Mouse (Mus musculus) CH12.LX (cell line): ENCODE measurements around the gene Gm10638. TPM values are rescaled to one million over a fixed set of nuclear protein-coding genes. Genes with fewer than 3 reads are reported as not detected.

Experiments used
- DNase-seq: peaks from one replicate; pipeline ENCODE4 v3.0.0-alpha.2; 2013; ENCODE audit errors: extremely low read depth
- H3K27ac ChIP-seq: 2 replicates; pipeline ENCODE4 v1.5.1; 2012; ENCODE audit warnings: low read depth, mild to moderate bottlenecking, control low read depth, moderate library complexity; ENCODE audit not compliant: insufficient read depth
- H3K27me3 ChIP-seq: replicated peaks from 2 replicates; pipeline ENCODE3; 2012; ENCODE audit warnings: inconsistent platforms
- H3K36me3 ChIP-seq, 2 experiments: replicated peaks in 1 of 2; 2 replicates each; pipeline versions ENCODE3 to v1.6.1; 2012; ENCODE audit warnings: inconsistent platforms in 1 of 2, low read length in 1 of 2, mild to moderate bottlenecking in 1 of 2, mixed read lengths in 1 of 2, moderate library complexity in 1 of 2; ENCODE audit not compliant: control insufficient read depth in 1 of 2, insufficient read depth in 1 of 2
- H3K4me1 ChIP-seq, 2 experiments: 2 replicates each; pipeline ENCODE4 v1.6.1; 2012; ENCODE audit warnings: inconsistent platforms in 1 of 2, moderate library complexity in 1 of 2; ENCODE audit not compliant: insufficient read depth in 2 of 2, control insufficient read depth in 1 of 2
- H3K4me2 ChIP-seq: 2 replicates; pipeline ENCODE4 v1.6.1; 2012; ENCODE audit warnings: low read depth, mild to moderate bottlenecking, control low read depth; ENCODE audit not compliant: poor library complexity, insufficient read depth, severe bottlenecking
- H3K4me3 ChIP-seq, 3 experiments: fragments of 150-350 bp in 1 of 3; sonication (generic) in 1 of 3; replicated peaks in 1 of 3; 2 replicates each; pipeline versions ENCODE3 to v1.5.1; 2011 to 2012; ENCODE audit warnings: low read depth in 2 of 3, low read length in 2 of 3, mild to moderate bottlenecking in 2 of 3, moderate library complexity in 2 of 3, control low read depth in 1 of 3, improper control_type of control experiment in 1 of 3, inconsistent platforms in 1 of 3, mixed read lengths in 1 of 3; ENCODE audit not compliant: poor library complexity in 1 of 3
- H3K79me2 ChIP-seq: replicated peaks from 2 replicates; pipeline ENCODE4 v1.6.1; 2012; ENCODE audit warnings: mild to moderate bottlenecking, moderate library complexity; ENCODE audit not compliant: control insufficient read depth, poor library complexity, insufficient read depth, severe bottlenecking; ENCODE audit errors: extremely low read depth
- H3K9ac ChIP-seq: 2 replicates; pipeline ENCODE4 v1.6.1; 2012; ENCODE audit warnings: low read depth, mild to moderate bottlenecking, control low read depth, moderate library complexity; ENCODE audit not compliant: insufficient read depth
- H3K9me3 ChIP-seq: replicated peaks from 2 replicates; pipeline ENCODE3; 2012; ENCODE audit warnings: low read length, inconsistent platforms, mixed read lengths
- CHD1 ChIP-seq: IDR thresholded peaks from 2 replicates; pipeline ENCODE4 v1.6.1; 2012; ENCODE audit warnings: low read depth, low read length, improper control_type of control experiment, inconsistent platforms
- E2F4 ChIP-seq: IDR thresholded peaks from 2 replicates; pipeline ENCODE4 v1.6.1; 2011; ENCODE audit warnings: low read depth, low read length, improper control_type of control experiment; ENCODE audit not compliant: insufficient replicate concordance
- ELF1 ChIP-seq: IDR thresholded peaks from 2 replicates; pipeline ENCODE4 v1.6.1; 2014; ENCODE audit warnings: low read depth, mild to moderate bottlenecking, inconsistent platforms, low read length, improper control_type of control experiment
- HCFC1 ChIP-seq: IDR thresholded peaks from 2 replicates; pipeline ENCODE4 v1.6.1; 2012; ENCODE audit warnings: low read depth, mild to moderate bottlenecking, inconsistent platforms, low read length, improper control_type of control experiment
- JUN ChIP-seq: IDR thresholded peaks from 2 replicates; pipeline ENCODE4 v1.6.1; 2011; ENCODE audit warnings: low read depth, mild to moderate bottlenecking, low read length, improper control_type of control experiment, moderate library complexity; ENCODE audit not compliant: insufficient read depth
- JUND ChIP-seq: conservative IDR thresholded peaks from 2 replicates; pipeline ENCODE4 v1.6.1; 2011; ENCODE audit warnings: low read depth, low read length, improper control_type of control experiment
- KAT2A ChIP-seq: IDR thresholded peaks from 2 replicates; pipeline ENCODE4 v1.6.1; 2012; ENCODE audit warnings: low read length, improper control_type of control experiment, inconsistent platforms; ENCODE audit not compliant: insufficient replicate concordance
- MAX ChIP-seq: IDR thresholded peaks from 2 replicates; pipeline ENCODE4 v1.6.1; 2011; ENCODE audit warnings: low read length, improper control_type of control experiment
- MEF2A ChIP-seq: IDR thresholded peaks from 2 replicates; pipeline ENCODE4 v1.6.1; 2014; ENCODE audit warnings: low read depth, mild to moderate bottlenecking, inconsistent platforms, low read length, improper control_type of control experiment, borderline replicate concordance
- MXI1 ChIP-seq: IDR thresholded peaks from 2 replicates; pipeline ENCODE4 v1.6.1; 2011; ENCODE audit warnings: mild to moderate bottlenecking, low read depth, low read length, improper control_type of control experiment
- NELFE ChIP-seq: IDR thresholded peaks from 2 replicates; pipeline ENCODE4 v1.6.1; 2011; ENCODE audit warnings: low read depth, low read length, improper control_type of control experiment
- NRF1 ChIP-seq: IDR thresholded peaks from 2 replicates; pipeline ENCODE4 v1.6.1; 2014; ENCODE audit warnings: low read depth, mild to moderate bottlenecking, inconsistent platforms, low read length, improper control_type of control experiment, moderate library complexity
- POLR2A ChIP-seq: IDR thresholded peaks from 2 replicates; pipeline ENCODE4 v1.6.1; 2011; ENCODE audit warnings: low read depth, mild to moderate bottlenecking, improper control_type of control experiment, low read length
- SIN3A ChIP-seq: IDR thresholded peaks from 2 replicates; pipeline ENCODE4 v1.6.1; 2012; ENCODE audit warnings: low read length, improper control_type of control experiment, inconsistent platforms
- UBTF ChIP-seq: IDR thresholded peaks from 2 replicates; pipeline ENCODE4 v1.6.1; 2012; ENCODE audit warnings: low read depth, mild to moderate bottlenecking, inconsistent platforms, low read length, improper control_type of control experiment, moderate library complexity
- USF2 ChIP-seq: conservative IDR thresholded peaks from 2 replicates; pipeline ENCODE4 v1.6.1; 2011; ENCODE audit warnings: low read depth, low read length, improper control_type of control experiment
- ZC3H11A ChIP-seq: IDR thresholded peaks from 2 replicates; pipeline ENCODE4 v1.6.1; 2012; ENCODE audit warnings: low read depth, mild to moderate bottlenecking, inconsistent platforms, low read length, improper control_type of control experiment
- ZMIZ1 ChIP-seq: IDR thresholded peaks from 2 replicates; pipeline ENCODE4 v1.6.1; 2012; ENCODE audit warnings: low read depth, mild to moderate bottlenecking, inconsistent platforms, low read length, improper control_type of control experiment
- ZNF384 ChIP-seq: IDR thresholded peaks from 2 replicates; pipeline ENCODE4 v1.6.1; 2012; ENCODE audit warnings: low read depth, low read length, improper control_type of control experiment, inconsistent platforms
- dilution Hi-C: fragments of 300-500 bp; cut with MboI; formaldehyde crosslinking; loops from 2 replicates; pipeline ENCODE4 v1.14.3; 2020; ENCODE audit warnings: low sequenced_read_pairs; ENCODE audit not compliant: extremely low pct_unique_long_range_greater_than_20kb, extremely low pct_ligation_motif_present
- in situ Hi-C: fragments of 300-500 bp; cut with MboI; formaldehyde crosslinking; loops from 3 replicates; pipeline ENCODE4 v1.14.3; 2019; ENCODE audit warnings: low sequenced_read_pairs, low pct_ligation_motif_present, low pct_unique_long_range_greater_than_20kb, mixed read lengths
- polyA plus RNA-seq: library from polyadenylated mRNA; unstranded; fragments of >175 nt; gene quantifications from 2 replicates; pipeline ENCODE4 v1.2.1, GENCODE M21; 2012; ENCODE audit warnings: low read depth; ENCODE audit not compliant: insufficient read length
- total RNA-seq, 2 experiments: library from RNA; depleted of rRNA; stranded (reverse); fragments of 300-350 nt in 1 of 2; fragments of >200 nt in 1 of 2; gene quantifications; 2 replicates each; pipeline ENCODE4 v1.2.3; 2012 to 2014

Gene Gm10638
- total and polyA plus RNA-seq, 3 experiments = 0.13 TPM; not detected in 2

DNA sequence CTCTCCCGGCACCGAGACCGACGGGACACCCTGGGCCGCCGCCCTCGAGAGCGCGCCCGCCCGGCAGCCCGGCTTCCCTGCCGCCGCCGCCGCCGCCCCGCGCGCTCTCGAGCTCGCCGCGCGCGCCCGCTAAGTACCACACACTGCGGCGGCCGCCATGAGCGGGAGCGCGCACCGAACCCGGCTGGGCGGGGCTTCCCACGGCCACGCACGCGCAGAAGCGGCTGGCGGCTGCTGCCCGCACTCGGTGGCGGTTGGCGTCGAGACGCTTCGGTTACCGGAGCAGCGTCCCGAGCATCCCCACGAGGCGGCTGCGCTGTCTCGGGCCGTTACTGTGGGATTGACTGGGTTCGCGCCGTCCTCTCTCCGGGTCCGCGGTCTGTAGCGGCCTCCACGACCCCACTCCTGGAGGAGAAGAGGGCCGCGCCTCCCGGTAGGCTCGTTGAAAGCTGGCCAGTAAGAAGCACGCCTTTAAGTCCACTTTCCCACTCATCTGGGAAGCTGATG, 489 bp downstream of the Gm10638 start (continued):
- no peak for TF ChIP-seq JUN
- TF ChIP-seq ZC3H11A = no peak
- TF ChIP-seq KAT2A = no peak
- TF ChIP-seq USF2 = no peak
- TF ChIP-seq JUND = no peak
- TF ChIP-seq NELFE = peak; percentile 82
- no peak for TF ChIP-seq ELF1
- no peak for TF ChIP-seq SIN3A
- no peak for TF ChIP-seq E2F4
- no peak for TF ChIP-seq CHD1
- peak; percentile 76 for TF ChIP-seq POLR2A
- TF ChIP-seq ZMIZ1 = peak; percentile 53; the same call in 1 of the 2 replicates
- TF ChIP-seq HCFC1 = no peak
- TF ChIP-seq ZNF384 = no peak

GRCm38 (mm10) chr8:86746511-86746910, 1.0 kb downstream of the Gm10638 start:
- TF ChIP-seq MEF2A = no peak
- TF ChIP-seq ZMIZ1 = 0 out of 2 replicates have a peak, but pooled peaks have one; percentile 11
- H3K36me3 ChIP-seq = no peaks in the 10 kb centered on the region

DNA sequence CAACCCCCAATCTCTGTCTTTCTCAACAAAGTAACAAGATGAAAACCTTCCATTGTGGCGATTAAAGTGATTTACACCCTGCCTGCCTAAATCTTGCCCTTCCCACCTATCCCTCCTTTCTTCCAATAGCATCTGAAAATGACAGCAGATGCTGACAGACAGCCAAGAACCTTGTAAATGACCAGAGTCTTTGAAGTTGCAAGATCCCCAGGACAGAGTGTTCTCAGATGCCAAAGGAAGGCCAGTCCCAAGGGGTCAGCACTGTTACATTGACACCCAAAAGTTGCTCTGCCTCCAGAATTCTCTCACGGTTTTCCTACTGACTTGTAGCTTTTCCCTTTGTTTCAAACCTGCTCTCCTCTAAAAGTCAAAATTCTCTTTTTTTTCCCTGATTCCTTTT, 4.3 kb downstream of the Gm10638 start:
- H3K4me2 ChIP-seq = no peak overlapping the region
- no peak for TF ChIP-seq UBTF
- TF ChIP-seq JUN = no peak
- TF ChIP-seq MXI1 = no peak
- no peak for TF ChIP-seq ELF1
- TF ChIP-seq JUND = no peak
- TF ChIP-seq MAX = no peak
- no peak for TF ChIP-seq NRF1
- TF ChIP-seq MEF2A = no peak
- no peak overlapping the region for H3K9ac ChIP-seq
- H3K4me3 ChIP-seq = no peak overlapping the region
- no peak for DNase-seq
- H3K9me3 ChIP-seq = peaks cover 3% of the 10 kb centered on the region
- dilution Hi-C loops (no loop called here), in situ Hi-C loops (no loop called here)
- peaks cover 7% of the 10 kb centered on the region for H3K79me2 ChIP-seq
- no peaks in the 10 kb centered on the region for H3K36me3 ChIP-seq
- H3K4me1 ChIP-seq = peaks cover 0 to 7% of the 10 kb centered on the region in 2 experiments; a peak in 2 of 4 replicates
- H3K27ac ChIP-seq = no peak overlapping the region
- peaks cover 1% of the 10 kb centered on the region for H3K27me3 ChIP-seq

More at GRCm38 (mm10) chr8:86746511-86746910, 1.0 kb downstream of the Gm10638 start:
- peaks cover 29% of the 10 kb centered on the region for H3K79me2 ChIP-seq
- dilution Hi-C loops = no loop called here
- peak overlapping the region; percentile 91 for H3K4me2 ChIP-seq
- peaks cover 7 to 22% of the 10 kb centered on the region in 2 experiments; a peak in 3 of 4 replicates for H3K4me1 ChIP-seq
- H3K9ac ChIP-seq = peak overlapping the region; percentile 51
- in situ Hi-C loops = no loop called here
- no peak for DNase-seq
- H3K4me3 ChIP-seq = peak overlapping the region; percentile 55 to 89 (median 80)
- H3K27ac ChIP-seq = no peak overlapping the region
- no peaks in the 10 kb centered on the region for H3K9me3 ChIP-seq
- peaks cover 1% of the 10 kb centered on the region for H3K27me3 ChIP-seq
